Mouse (Mus musculus): ENCODE data around the gene Esp3.
"Not testable (repeated sequence)": the region's sequence is repeated elsewhere in the genome, so short reads cannot be mapped to it uniquely, and the experiment has no call there.

- not testable (repeated sequence) for TF ChIP-seq CTCF (IDR thresholded peaks at IDR 0.05; ENCODE audit: extremely low read depth, insufficient read depth, insufficient read length, insufficient replicate concordance); POLR2A (IDR thresholded peaks at IDR 0.05; ENCODE audit: low read depth, low read length)
Observed at GRCm38 (mm10) chr17:40631775-40632174, at the start of gene Esp3.

Data from spleen, adult 2 months (tissue).